8 mouse cellular contexts compared by ENCODE assay signal in genomic region chr7:27605499-27606285, GRCm38 (mm10). TPM values are rescaled to one million over a fixed set of nuclear protein-coding genes. Genes with fewer than 3 reads are reported as not detected.
A peak's percentile ranks its signal among the peaks of the same experiment; 100 is the strongest.
DNase-seq lines count a peak whose midpoint lies in the region; ATAC-seq and TF ChIP-seq lines count a peak whose summit lies in the region.

No protein-coding gene starts in this region.

- no peaks in the 10 kb centered on the region for H3K27me3 ChIP-seq in forebrain, postnatal 0 days (ENCODE audit: insufficient read depth, low read length)
- no peaks in the 10 kb centered on the region for H3K27me3 ChIP-seq in limb, embryonic 13.5 days
- H3K27me3 ChIP-seq in midbrain, embryonic 14.5 days (ENCODE audit: control insufficient read depth, insufficient read depth, low read length), result no peaks in the 10 kb centered on the region
- H3K27me3 ChIP-seq in thymus, adult 2 months (ENCODE audit: control insufficient read depth, insufficient read depth, low read length), result no peaks in the 10 kb centered on the region

- no peaks in the 10 kb centered on the region for H3K9me3 ChIP-seq in forebrain, postnatal 0 days (ENCODE audit: low read length)
- H3K9me3 ChIP-seq in limb, embryonic 13.5 days, result no peaks in the 10 kb centered on the region
- H3K9me3 ChIP-seq in midbrain, embryonic 14.5 days (ENCODE audit: control insufficient read depth, low read length), result no peaks in the 10 kb centered on the region

- no peak for TF ChIP-seq POLR2A in thymus, adult 2 months (IDR thresholded peaks at IDR 0.05; ENCODE audit: control insufficient read depth, extremely low read depth, insufficient read depth, low read length, poor library complexity)

- peaks cover 19% of the 10 kb centered on the region for H3K36me3 ChIP-seq in forebrain, postnatal 0 days (ENCODE audit: insufficient read depth)
- H3K36me3 ChIP-seq in limb, embryonic 13.5 days, result peaks cover 37% of the 10 kb centered on the region
- H3K36me3 ChIP-seq in midbrain, embryonic 14.5 days (ENCODE audit: control insufficient read depth, insufficient read depth, low read length), result peaks cover 22% of the 10 kb centered on the region
- peaks cover 18% of the 10 kb centered on the region for H3K36me3 ChIP-seq in thymus, adult 2 months (ENCODE audit: control insufficient read depth, insufficient read depth, low read length)

- H3K4me3 ChIP-seq in forebrain, postnatal 0 days (ENCODE audit: low read depth, low read length), result no peak overlapping the region
- no peak overlapping the region for H3K4me3 ChIP-seq in limb, embryonic 13.5 days
- H3K4me3 ChIP-seq in midbrain, embryonic 14.5 days (replicated peaks; ENCODE audit: low read depth, low read length), result no peak overlapping the region
- no peak overlapping the region for H3K4me3 ChIP-seq in thymus, adult 2 months (ENCODE audit: control insufficient read depth, insufficient read depth, low read length)

- TF ChIP-seq CTCF in forebrain, postnatal 0 days (IDR thresholded peaks at IDR 0.05; ENCODE audit: low read depth), result no peak
- no peak for TF ChIP-seq CTCF in thymus, adult 2 months (IDR thresholded peaks at IDR 0.05; ENCODE audit: borderline replicate concordance, control insufficient read depth, extremely low read depth, insufficient read depth, low read length, poor library complexity)

- peak overlapping the region; percentile 73 for H3K27ac ChIP-seq in forebrain, postnatal 0 days (ENCODE audit: low read depth, low read length)
- H3K27ac ChIP-seq in limb, embryonic 13.5 days, result peak overlapping the region; percentile 88
- no peak overlapping the region for H3K27ac ChIP-seq in midbrain, embryonic 14.5 days (replicated peaks; ENCODE audit: low read depth, low read length)
- no peak overlapping the region for H3K27ac ChIP-seq in thymus, adult 2 months (ENCODE audit: control insufficient read depth, insufficient read depth, low read length)

- ATAC-seq in forebrain, postnatal 0 days, result peak; percentile 42
- ATAC-seq in limb, embryonic 13.5 days (ENCODE audit: low FRiP score, low read depth), result 0 out of 2 replicates have a peak, but pooled peaks have one; percentile 12
- no peak for ATAC-seq in midbrain, embryonic 14.5 days (ENCODE audit: low FRiP score, low TSS enrichment)

- intact Hi-C loops in heart, postnatal 10 days (cut with DNase I), result loop anchor here (2.0 kb wide), 1 partner anchor 13 kb away; no protein-coding TSS in a partner anchor

- peaks cover 25% of the 10 kb centered on the region for H3K4me1 ChIP-seq in forebrain, postnatal 0 days (ENCODE audit: insufficient read depth)
- H3K4me1 ChIP-seq in limb, embryonic 13.5 days, result peaks cover 64% of the 10 kb centered on the region
- 0 out of 2 replicates have a peak, but pooled peaks cover 3% of the 10 kb centered on the region for H3K4me1 ChIP-seq in midbrain, embryonic 14.5 days (ENCODE audit: control insufficient read depth, insufficient read depth, low read length)
- peaks cover 46% of the 10 kb centered on the region for H3K4me1 ChIP-seq in thymus, adult 2 months (replicated peaks; ENCODE audit: control insufficient read depth, insufficient read depth, low read length)

- 65% methylated on average over 9 of the region's 9 CpGs for WGBS in forebrain, postnatal 0 days
- WGBS in limb, embryonic 13.5 days, result 49% methylated on average over 9 of the region's 9 CpGs
- WGBS in midbrain, embryonic 14.5 days, result 83% methylated on average over 9 of the region's 9 CpGs
- WGBS in thymus, adult 2 months, result 78% methylated on average over 9 of the region's 9 CpGs

- peak; percentile 50 for DNase-seq in urinary bladder, postnatal 25 days (ENCODE audit: low spot score)
- DNase-seq in urinary bladder, adult 2 months (ENCODE audit: low spot score), result no peak
- peak; percentile 30 for DNase-seq in forebrain, postnatal 0 days
- peak; percentile 78 to 85 for DNase-seq in heart, postnatal 10 days
- DNase-seq in midbrain, embryonic 14.5 days, result no peak
- DNase-seq in thymus, adult 2 months, result no peak
- DNase-seq in spleen, adult 12 weeks (ENCODE audit: low spot score), result no peak

- peak overlapping the region; percentile 10 for H3K9ac ChIP-seq in forebrain, postnatal 0 days
- peak overlapping the region; percentile 45; the same call in 1 of the 2 replicates for H3K9ac ChIP-seq in limb, embryonic 13.5 days
- H3K9ac ChIP-seq in midbrain, embryonic 14.5 days (replicated peaks; ENCODE audit: low read length), result peak overlapping the region; percentile 20; the same call in 1 of the 2 replicates

- H3K4me2 ChIP-seq in forebrain, postnatal 0 days (ENCODE audit: low read depth), result no peak overlapping the region
- peak overlapping the region; percentile 30; the same call in 1 of the 2 replicates for H3K4me2 ChIP-seq in limb, embryonic 13.5 days (replicated peaks)
- no peak overlapping the region for H3K4me2 ChIP-seq in midbrain, embryonic 14.5 days (ENCODE audit: low read length)

RNA-seq across cellular contexts. Expression of gene Akt2, which starts 14.3 kb away (rescaled TPM):
- polyA plus RNA-seq in urinary bladder, adult 2 months (2012; rRNA removed), result 78.4 and 96.7 TPM in 2 replicates
- total RNA-seq in forebrain, postnatal 0 days (2014; rRNA removed), result 61.1 and 64.2 TPM in 2 replicates
- polyA plus RNA-seq in forebrain, postnatal 0 days (2015; fragmentation: Nextera tagmentation; extraction: Ambion mirVana), result 53.7 and 53.9 TPM in 2 replicates
- total RNA-seq in heart, postnatal 10 days (2021), result 100 to 1,000 TPM; 171 to 174 TPM
- 114 and 117 TPM in 2 replicates for polyA plus RNA-seq in limb, embryonic 13.5 days (2015; fragmentation: Nextera tagmentation; extraction: Ambion mirVana)
- 51.0 and 67.0 TPM in 2 replicates for polyA plus RNA-seq in midbrain, embryonic 14.5 days (2014; fragmentation: Nextera tagmentation; extraction: Ambion mirVana)
- 133 and 139 TPM in 2 replicates for polyA plus RNA-seq in thymus, adult 2 months (2012; rRNA removed)

RNA-seq across cellular contexts. Expression of gene Ttc9b, which starts 48.0 kb away (rescaled TPM):
- 0.04 TPM in 1 of 2 replicates, not detected in the other for polyA plus RNA-seq in urinary bladder, adult 2 months (2012; rRNA removed)
- total RNA-seq in forebrain, postnatal 0 days (2014; rRNA removed), result 95.8 and 111 TPM in 2 replicates
- polyA plus RNA-seq in forebrain, postnatal 0 days (2015; fragmentation: Nextera tagmentation; extraction: Ambion mirVana), result 116 and 118 TPM in 2 replicates
- total RNA-seq in heart, postnatal 10 days (2021), result not detected
- 0.10 TPM in 1 of 2 replicates, not detected in the other for polyA plus RNA-seq in limb, embryonic 13.5 days (2015; fragmentation: Nextera tagmentation; extraction: Ambion mirVana)
- polyA plus RNA-seq in midbrain, embryonic 14.5 days (2014; fragmentation: Nextera tagmentation; extraction: Ambion mirVana), result 71.3 and 104 TPM in 2 replicates
- 0.05 TPM in 1 of 2 replicates, not detected in the other for polyA plus RNA-seq in thymus, adult 2 months (2012; rRNA removed)

RNA-seq across cellular contexts. Expression of gene 2310022A10Rik, which starts 52.7 kb away (rescaled TPM):
- 16.7 and 17.1 TPM in 2 replicates for polyA plus RNA-seq in urinary bladder, adult 2 months (2012; rRNA removed)
- total RNA-seq in forebrain, postnatal 0 days (2014; rRNA removed), result 7.5 and 8.7 TPM in 2 replicates
- polyA plus RNA-seq in forebrain, postnatal 0 days (2015; fragmentation: Nextera tagmentation; extraction: Ambion mirVana), result 26.3 and 28.1 TPM in 2 replicates
- total RNA-seq in heart, postnatal 10 days (2021), result 10 to 100 TPM; 60.3 to 65.0 TPM
- polyA plus RNA-seq in limb, embryonic 13.5 days (2015; fragmentation: Nextera tagmentation; extraction: Ambion mirVana), result 34.6 and 37.0 TPM in 2 replicates
- polyA plus RNA-seq in midbrain, embryonic 14.5 days (2014; fragmentation: Nextera tagmentation; extraction: Ambion mirVana), result 26.3 and 35.3 TPM in 2 replicates
- polyA plus RNA-seq in thymus, adult 2 months (2012; rRNA removed), result 58.0 and 58.1 TPM in 2 replicates

RNA-seq across cellular contexts. Expression of gene Pld3, which starts 52.7 kb away (rescaled TPM):
- polyA plus RNA-seq in urinary bladder, adult 2 months (2012; rRNA removed), result 85.8 and 97.5 TPM in 2 replicates
- 144 and 219 TPM in 2 replicates for total RNA-seq in forebrain, postnatal 0 days (2014; rRNA removed)
- 205 and 246 TPM in 2 replicates for polyA plus RNA-seq in forebrain, postnatal 0 days (2015; fragmentation: Nextera tagmentation; extraction: Ambion mirVana)
- 10 to 100 TPM; 32.5 to 35.1 TPM for total RNA-seq in heart, postnatal 10 days (2021)
- 94.8 and 95.0 TPM in 2 replicates for polyA plus RNA-seq in limb, embryonic 13.5 days (2015; fragmentation: Nextera tagmentation; extraction: Ambion mirVana)
- polyA plus RNA-seq in midbrain, embryonic 14.5 days (2014; fragmentation: Nextera tagmentation; extraction: Ambion mirVana), result 114 and 134 TPM in 2 replicates
- polyA plus RNA-seq in thymus, adult 2 months (2012; rRNA removed), result 456 and 516 TPM in 2 replicates

Comparison
In these comparisons a context has a peak if more than half of its experiments do, and no peak if none do; other contexts are left out.
1. DNase-seq: peak in urinary bladder, postnatal 25 days (single experiment), forebrain, postnatal 0 days (single experiment) and heart, postnatal 10 days (2 of 2); none in urinary bladder, adult 2 months (single experiment), midbrain, embryonic 14.5 days (single experiment), thymus, adult 2 months (single experiment) and spleen, adult 12 weeks (single experiment).
2. H3K27ac ChIP-seq: peak in forebrain, postnatal 0 days (single experiment) and limb, embryonic 13.5 days (single experiment); none in midbrain, embryonic 14.5 days (single experiment) and thymus, adult 2 months (single experiment).
3. RNA of gene Ttc9b, which starts 48.0 kb away (polyA plus RNA-seq): 116 to 118 TPM in forebrain, postnatal 0 days and 71.3 to 104 TPM in midbrain, embryonic 14.5 days; 0.10 TPM in limb, embryonic 13.5 days, 0.04 TPM in urinary bladder, adult 2 months and 0.05 TPM in thymus, adult 2 months; every median in the first group is over 10 times any median in the second.
4. Peak in every context shown above with its lines, with median percentiles within 50 percentile points of each other: H3K9ac ChIP-seq.